Mouse (Mus musculus): ENCODE data around the gene Slc22a17.
"Not testable (repeated sequence)": the region's sequence is repeated elsewhere in the genome, so short reads cannot be mapped to it uniquely, and the experiment has no call there.

Gene Slc22a17

DNA sequence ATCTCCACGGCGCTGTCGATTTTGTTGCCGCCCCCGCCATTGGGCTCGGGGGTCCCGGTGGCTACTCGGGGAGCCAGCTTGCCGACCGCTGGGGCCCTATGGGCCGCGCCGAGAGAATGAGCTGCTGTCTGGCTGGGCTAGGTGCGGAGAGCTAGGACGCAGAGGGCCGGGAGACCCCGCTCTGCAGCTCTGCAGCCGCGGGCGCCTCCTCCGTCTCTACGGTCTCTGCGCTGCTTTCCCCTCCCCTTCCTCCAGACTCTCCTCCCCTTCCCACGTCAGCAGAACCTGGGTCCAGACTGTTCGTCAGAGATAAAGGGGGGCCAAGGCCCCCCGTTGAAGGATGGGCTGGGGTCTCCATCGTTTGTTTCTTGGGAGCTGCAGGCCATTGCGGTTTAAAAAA, at the start of gene Slc22a17:
TSS of gene Slc22a17 (minus strand) at position 247 of the 400 bp plus-strand sequence.
- DNase-seq (ENCODE audit: low spot score in 2 of 2): peak in 1 of 2 experiments; percentile 68

DNA sequence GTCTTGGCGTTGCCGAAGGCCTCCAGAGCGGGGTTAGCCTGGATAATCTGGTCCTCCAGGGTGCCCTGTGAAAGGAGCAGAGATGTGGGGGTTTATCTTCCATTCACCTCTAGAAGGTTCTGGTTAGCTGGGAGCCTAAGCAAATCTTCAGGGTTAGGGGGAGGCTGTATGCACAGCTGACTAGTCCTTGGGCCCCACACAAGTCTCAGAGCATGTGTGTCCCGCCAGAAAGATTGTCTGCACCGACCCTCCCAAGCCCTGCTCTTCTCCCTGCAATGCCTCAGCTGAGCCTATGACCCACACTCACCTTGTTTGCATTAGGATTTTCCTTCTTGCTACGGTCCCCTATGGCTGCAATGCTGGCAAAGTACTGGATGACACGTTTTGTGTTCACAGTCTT, 49.8 kb upstream of the Slc22a17 start:
- no peak for DNase-seq (ENCODE audit: low spot score in 2 of 2)

DNA sequence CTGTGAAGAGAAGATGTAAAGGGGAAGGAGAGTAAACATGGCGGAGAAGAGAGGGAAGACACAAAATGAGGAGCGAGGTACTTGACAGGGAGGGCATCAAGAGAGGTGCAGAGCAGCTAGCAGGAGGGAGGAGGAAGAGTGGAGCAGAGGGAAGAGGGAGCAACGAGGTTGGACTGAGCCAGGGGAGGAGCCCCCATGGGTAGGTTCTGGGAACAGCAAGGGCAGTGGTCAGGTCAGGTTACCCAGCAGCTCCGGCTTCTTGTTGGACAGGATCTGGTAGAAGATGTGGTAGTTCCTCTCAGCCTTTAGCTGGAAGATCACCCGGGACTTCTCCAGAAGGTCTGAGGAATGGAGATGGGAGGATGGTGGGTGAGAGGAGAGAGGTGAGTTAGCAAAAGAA, 48.6 kb upstream of the Slc22a17 start:
- no peak for DNase-seq (ENCODE audit: low spot score in 2 of 2)

DNA sequence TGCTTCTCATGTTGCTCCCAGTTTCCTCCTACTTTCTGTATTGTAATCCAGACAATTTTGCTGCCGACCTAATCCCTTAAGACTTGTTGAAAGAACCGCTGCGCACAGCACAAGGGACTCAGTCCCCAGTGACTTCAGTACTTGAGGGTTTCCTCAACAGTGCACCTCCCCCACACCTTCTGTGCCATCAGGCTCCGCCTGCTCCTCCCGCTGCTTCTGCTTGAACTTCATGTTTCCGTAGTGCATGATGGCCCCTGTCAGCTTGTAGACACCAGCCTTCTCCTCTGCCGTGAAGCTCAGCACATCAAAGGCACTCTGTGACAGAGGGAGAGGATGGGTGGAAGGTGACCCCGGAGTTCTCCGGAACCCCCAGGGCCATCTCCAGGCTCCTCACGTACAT, 47.8 kb upstream of the Slc22a17 start:
- DNase-seq (ENCODE audit: low spot score in 2 of 2): no peak

DNA sequence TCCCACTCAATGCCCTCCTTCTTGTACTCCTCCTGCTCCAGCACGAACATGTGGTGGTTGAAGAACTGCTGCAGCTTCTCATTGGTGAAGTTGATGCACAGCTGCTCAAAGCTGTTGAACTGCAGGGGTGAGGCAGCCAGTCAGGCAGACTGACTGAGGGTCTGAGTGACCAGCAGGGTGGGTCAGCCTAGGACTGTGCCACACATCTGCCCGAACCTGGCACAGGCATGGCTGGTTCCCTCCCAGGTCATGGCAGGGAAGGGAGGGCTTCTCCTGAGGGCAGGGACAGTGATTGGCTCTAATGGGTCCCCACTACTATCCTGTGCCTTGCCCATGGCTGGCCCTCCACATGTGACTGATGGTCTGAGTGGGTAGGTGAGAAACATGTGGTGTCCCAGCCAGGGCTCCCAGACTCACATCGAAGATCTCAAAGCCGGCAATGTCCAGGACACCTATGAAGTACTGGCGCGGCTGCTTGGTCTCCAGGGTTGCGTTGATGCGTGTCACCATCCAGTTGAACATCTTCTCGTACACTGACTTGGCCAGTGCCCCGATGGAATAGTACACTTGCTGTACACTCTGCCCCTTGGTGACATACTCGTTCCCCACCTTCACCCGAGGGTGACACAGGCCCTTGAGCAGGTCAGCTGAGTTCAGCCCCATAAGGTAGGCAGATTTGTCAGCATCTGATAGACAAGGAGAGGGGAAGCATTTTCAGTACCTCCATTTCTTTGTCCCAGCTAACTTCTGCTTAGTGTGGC, 47.1 kb upstream of the Slc22a17 start:
- not testable (repeated sequence) for DNase-seq (ENCODE audit: low spot score in 2 of 2)

DNA sequence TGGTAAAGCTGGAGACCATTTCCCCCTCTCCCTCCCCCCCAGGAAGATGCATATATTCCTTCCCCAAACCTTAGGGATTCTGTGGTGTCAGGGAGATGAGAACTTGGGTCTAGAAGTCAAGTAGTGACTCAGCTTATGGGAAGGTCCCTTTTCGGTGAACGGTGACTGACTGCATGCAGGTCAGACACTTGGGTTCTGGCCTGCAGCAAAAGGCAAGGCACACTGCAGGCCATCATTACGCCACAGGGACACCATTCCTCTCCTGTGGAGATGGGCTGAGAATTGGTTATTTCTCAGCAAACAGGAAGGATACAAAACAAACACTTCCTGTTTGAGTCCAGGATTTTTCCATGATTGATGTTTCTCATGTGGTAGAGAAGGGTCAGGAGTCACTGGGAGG, 46.3 kb upstream of the Slc22a17 start:
- no peak for DNase-seq (ENCODE audit: low spot score in 2 of 2)

DNA sequence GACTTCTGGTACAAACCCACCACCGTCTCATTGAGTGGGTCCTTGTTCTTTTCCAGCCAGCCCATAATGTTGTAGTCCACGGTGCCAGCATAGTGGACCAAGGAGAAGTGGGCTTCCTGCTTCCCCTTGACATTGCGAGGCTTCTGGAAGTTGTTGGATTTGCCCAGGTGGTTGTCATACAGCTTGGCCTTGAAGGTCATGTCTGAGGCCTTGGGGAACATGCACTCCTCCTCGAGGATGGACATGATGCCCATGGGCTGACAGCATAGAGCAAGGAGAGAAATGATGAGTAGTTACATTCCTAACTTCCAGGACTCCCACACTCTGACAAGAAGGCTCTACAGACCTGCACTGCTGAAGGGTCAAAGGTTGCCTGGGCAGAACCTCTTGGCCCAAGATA, 45.6 kb upstream of the Slc22a17 start:
- no peak for DNase-seq (ENCODE audit: low spot score in 2 of 2)

DNA sequence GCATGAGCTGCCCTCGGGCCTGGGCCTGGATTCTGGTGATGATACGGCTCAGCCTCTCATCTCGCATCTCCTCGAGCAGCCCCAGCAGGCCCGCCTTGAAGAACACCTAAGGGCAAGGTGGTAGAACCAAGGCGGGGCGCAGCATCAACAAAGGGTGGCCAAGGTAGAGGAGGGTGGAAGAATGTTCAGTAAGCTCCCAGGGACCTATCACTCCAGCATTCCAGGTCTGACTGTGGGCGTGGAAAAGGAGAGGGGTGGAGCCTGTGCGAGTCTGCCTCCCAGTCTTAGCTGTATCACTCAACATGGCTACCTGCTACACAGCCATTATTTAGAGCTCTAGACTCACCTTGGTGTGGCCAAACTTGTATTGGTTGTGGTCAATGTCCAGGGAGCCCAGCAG, 43.6 kb upstream of the Slc22a17 start:
- DNase-seq (ENCODE audit: low spot score in 2 of 2): no peak

DNA sequence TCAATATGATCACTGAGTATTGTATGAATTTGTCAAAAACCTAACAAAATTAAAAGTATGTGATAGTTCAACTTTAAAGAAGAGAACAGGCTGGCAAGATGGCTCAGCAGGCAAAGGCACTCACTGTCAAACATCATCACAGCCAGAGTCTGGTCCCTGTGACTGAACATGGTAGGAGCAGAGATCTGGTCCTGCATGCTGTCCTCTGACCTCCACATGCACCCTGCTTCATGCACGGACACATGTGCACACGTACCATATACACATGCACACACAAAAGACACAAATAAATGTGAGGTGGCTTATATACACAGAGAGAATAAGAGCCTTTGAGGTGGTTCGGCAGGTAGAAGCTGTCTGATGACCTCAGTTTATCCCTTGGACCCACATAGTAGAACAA, 42.5 kb upstream of the Slc22a17 start:
- DNase-seq (ENCODE audit: low spot score in 2 of 2): no peak

DNA sequence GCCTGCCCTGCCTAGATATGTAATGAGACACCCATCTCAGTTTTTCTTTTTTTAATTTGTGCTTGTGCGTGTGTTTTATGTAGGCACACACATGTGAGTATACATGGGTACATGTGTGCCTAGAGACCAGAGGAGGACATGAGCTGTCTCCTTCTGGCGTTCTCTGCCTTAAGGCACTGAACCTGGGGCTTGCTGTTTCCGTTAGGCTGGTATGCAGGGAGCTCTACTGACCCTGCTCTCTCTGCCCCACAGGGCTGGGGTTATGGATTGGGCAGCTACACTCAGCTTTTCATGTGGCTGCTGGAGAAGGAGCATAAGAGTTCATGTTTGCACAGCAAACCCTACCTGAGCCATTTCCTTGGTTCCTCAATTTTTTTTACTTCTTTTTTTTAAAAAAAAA, 41.5 kb upstream of the Slc22a17 start:
- DNase-seq (ENCODE audit: low spot score in 2 of 2): no peak

DNA sequence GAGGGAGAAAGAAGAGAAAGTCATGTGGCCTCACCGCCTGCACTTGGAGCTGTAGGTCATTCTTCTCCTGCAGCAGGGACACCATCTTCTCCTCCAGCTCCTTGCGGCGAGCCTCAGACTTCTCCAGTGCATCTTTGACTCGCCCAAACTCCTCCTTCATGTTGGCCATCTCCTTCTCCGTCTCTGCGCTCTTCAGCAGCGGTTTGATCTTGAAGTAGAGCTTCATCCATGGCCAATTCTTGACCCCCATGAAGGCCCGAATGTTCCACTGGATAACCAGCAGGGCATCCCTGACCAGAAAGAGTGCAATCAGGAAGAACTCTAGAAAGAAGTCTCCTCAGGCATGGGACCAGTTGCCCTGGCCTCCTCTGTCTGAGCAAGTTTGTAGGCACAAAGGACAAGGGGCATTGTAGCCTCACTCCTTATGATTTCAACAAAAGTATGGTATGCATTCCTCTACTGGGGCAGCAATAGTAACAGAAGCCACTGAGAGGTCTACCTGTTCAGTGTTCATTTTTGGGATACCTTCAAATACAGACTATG, 40.8 kb upstream of the Slc22a17 start:
- no peak for DNase-seq (ENCODE audit: low spot score in 2 of 2)

DNA sequence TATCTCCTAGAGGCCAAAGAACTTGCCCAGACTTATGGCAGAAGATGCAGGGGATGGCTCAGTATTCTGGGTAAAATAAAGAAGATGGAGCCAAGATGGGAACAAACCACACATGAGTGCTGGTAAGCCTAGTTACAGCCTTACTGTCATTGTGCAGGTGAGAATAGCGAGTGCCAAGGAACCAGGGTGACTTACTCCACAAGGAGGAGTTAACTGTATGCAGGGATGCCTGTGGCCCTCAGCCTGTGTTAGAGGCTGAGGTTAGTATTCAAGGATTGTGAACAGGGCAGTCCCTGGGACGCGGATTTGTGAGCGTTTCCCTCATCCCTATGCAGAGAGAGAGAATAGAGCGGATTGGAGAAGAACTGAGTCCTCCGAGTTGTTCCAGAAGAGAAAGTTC, 38.7 kb upstream of the Slc22a17 start:
- DNase-seq (ENCODE audit: low spot score in 2 of 2): no peak

DNA sequence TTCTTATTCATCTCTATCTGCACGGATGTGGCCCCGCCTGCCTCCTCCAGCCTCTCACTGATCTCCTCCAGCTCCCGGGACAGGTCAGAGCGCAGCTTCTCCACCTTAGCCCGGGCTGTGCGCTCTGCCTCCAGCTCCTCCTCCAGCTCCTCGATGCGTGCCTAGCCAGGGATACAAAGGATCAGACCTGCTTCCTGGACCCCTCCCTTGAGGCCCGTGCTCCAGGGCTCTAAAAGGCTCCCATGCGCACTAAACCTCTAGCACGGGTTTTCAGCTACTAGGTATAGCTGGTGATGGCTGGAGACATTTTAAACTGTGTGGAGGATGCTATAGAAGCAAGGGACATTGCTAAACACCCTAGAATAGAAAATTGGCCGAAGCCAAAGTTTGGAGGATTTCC, 37.6 kb upstream of the Slc22a17 start:
- DNase-seq (ENCODE audit: low spot score in 2 of 2): no peak

DNA sequence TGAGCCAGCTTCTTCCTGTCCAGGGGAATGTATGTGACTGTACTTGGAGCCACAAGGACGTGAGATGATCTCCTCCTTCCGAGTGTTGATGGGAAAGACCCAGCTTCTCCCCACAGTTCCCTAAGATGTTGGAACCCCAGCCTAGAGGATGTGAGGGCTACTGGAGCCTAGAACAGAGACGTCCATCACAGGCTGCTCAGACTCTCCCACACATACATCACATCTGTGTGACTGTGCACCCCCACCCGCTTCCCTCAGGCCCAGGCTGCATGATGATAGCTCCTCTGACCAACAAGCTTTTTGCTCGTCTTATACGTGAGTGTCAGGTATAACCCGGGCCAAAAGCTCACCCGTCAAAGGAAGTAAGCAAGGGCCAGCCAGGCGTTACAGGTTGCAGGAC, 35.8 kb upstream of the Slc22a17 start:
- no peak for DNase-seq (ENCODE audit: low spot score in 2 of 2)

DNA sequence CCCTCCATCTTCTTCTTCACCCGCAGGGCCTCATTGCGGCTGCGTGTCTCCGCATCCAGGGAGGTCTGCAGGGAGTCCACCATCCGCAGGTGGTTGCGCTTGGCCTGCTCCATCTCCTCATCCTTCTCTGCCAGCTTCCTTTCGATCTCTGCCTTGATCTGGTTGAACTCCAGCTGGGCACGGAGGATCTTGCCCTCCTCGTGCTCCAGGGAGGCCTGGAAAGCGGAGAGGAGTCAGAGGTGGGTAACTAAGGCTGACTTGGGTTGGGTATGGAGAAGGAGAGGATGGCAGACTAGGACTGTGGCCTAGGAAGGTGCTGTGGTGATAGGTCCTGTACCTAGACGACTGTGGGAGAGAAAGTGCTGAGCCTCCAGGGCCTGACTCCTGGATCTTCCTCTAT, 34.1 kb upstream of the Slc22a17 start:
- DNase-seq (ENCODE audit: low spot score in 2 of 2): not testable (repeated sequence)

DNA sequence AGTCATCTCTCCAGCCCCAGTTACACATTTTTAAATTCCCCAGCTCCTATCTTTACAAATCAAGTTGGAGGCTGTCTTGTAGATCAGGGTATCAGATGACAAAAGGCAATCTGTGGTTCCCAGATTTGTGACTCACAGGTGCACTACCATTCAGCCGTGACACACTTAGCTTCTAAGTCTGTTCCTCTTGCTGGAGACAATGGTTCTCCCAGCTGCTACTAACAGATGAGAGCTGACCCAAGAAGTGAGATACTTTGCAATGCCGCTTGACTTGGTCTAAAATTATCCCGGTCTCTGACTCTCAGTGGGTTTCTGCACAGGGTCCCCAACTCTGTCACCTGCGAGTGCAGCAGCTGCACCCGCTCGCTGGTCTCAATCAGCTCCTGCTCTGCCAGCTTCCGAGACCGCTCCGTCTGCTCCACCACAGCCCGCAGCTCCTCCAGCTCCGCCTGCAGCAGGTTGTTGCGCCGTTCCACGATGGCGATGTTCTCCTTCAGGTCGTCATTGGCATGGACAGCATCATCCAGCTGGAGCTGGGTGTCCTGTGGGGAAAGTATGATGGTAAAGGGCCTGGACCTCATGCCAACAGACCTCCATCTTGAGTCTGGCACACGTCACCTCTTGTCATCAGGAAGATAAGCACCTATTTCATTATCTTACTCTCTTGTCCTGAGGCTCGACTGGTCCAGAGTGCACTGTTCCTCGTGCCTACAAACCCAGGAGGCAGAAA, 33.2 kb upstream of the Slc22a17 start:
- DNase-seq (ENCODE audit: low spot score in 2 of 2): no peak

DNA sequence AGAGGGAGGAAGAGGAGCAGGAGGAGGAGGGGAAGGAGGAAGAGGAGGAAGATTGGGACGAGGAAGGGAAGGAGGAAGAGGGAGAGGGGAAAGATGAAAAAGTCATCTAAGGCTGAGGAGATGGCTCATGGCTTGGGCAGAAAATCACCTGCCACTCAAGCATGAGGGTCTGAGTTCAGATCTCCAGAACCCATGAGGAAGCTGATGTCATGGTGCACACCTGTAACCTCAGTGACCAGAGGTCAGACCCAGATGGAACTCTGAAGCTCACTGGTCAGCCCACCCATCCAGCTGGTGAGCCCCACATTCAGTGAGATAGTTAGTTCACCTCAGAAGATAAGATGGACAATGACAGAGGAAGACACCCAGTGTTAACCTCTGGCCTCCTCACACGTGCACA, 32.0 kb upstream of the Slc22a17 start:
- no peak for DNase-seq (ENCODE audit: low spot score in 2 of 2)

DNA sequence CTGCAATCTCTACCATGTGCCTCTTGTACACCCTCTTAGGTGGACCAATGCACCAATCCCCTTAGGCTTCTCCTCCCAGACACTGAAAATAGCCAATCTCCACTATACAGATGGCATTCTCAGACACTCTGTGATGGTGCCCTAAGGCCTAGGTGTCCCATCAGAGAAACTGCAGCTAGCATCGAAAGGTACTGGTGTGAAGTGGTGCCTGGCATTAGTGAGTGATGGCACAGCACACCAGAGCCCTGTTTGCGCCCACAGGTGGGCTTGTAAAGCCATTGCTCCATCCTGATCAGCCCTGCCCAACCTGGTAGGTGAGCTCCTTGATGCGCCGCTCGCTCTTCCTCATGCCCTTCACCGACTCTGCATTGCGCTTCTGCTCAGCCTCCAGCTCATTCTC, 31.0 kb upstream of the Slc22a17 start:
- no peak for DNase-seq (ENCODE audit: low spot score in 2 of 2)

DNA sequence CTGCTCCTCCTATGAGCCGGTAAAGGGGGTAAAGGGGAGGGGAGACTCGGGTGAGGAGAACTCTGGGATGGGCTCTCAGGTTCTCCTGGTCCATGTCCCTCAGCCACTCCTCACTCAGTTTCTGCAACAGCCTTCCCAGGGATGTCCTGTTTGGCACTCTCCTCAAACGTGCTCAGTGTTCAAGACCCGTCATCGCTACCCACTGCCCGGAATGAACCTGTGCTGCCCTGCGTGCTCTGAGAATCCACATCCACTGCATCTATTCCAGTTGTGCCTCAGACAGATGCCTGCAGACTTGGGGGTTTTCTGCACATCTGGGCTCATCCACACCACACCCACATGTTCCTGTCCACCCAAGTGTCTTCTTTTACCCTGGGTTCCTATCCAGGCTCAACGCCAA, 29.5 kb upstream of the Slc22a17 start:
- no peak for DNase-seq (ENCODE audit: low spot score in 2 of 2)

DNA sequence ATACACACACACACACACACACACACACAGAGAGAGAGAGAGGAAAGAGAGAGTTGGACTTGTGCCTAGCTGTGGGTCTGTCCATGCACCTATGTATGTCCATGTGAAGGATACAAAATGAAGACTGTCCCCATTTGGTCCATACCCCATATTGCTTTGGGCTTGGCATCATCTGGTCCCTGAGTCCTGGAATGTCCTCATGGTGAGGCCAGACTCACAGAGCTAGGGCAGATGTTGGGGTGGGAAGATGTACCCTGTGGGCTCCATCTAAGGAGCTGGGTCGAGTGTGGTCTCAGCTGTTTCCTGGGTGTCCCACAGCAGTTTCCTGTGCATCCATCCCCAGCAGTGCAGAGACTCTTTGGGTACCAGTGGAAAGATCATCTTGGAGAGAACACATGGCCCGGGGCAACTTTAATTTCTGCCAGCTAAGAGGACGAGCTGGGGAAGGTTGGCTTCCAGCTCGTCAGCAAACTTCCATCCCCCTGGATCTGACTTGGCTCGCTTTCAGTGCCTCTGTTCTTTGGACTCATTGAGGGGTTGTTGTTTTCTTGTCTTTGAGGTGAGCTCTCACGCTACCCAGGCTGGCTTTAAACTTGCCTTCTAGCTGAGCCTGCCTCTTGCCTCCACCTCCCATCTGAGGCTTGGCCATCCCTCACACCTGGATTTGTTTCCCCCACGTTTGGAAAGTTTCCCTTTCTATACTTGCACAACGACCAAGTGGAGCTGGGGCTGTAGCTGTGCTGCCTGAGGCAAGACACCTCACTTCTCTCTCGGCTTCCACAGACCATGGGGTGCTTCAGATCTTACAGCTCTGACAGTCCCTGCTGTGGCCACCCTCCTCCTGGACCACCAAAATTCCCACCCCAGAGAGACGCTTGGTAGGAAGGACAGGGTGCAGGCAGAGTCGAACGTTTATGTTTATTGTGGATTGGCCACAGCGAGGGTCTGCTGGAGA, 28.4 kb upstream of the Slc22a17 start:
- no peak for DNase-seq (ENCODE audit: low spot score in 2 of 2)

DNA sequence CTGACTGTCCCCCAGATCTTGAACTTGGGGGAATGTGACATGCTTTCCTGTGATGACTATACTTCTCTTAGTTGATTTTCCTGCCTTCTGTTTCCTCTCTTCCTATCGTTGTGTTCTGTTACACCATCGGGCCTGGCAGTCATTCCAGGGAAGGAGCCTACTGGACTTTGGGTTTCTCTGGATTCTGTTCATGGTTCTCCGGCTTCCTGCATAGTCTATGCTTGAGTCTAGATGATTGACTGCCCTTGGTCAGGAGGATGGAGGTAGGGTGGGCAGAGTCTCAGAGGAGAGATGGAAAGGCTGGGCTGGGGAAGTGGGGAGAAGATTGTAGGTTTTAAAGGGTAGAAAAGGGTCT, 27.2 kb upstream of the Slc22a17 start:
- no peak for DNase-seq (ENCODE audit: low spot score in 2 of 2)
